Mouse (Mus musculus): Measurements from ENCODE around the gene D330045A20Rik.
A peak's percentile ranks its signal among the peaks of the same experiment; 100 is the strongest.
"Not testable (repeated sequence)": the region's sequence is repeated elsewhere in the genome, so short reads cannot be mapped to it uniquely, and the experiment has no call there.

D330045A20Rik gene

GRCm38 (mm10) chrX:139480022-139480894, at the start of gene D330045A20Rik:
Gene D330045A20Rik (plus strand): TSS chrX:139480367.
- DNase-seq (ENCODE audit: low read depth in 1 of 2, low spot score in 2 of 2), result no peak

GRCm38 (mm10) chrX:139432550-139432949, 47.6 kb upstream of the D330045A20Rik start:
- DNase-seq (ENCODE audit: low read depth in 1 of 2, low spot score in 2 of 2), result no peak

- no peak for DNase-seq (ENCODE audit: low read depth in 1 of 2, low spot score in 2 of 2)
Measured at GRCm38 (mm10) chrX:139435202-139435601, 45.0 kb upstream of the D330045A20Rik start.

- DNase-seq (ENCODE audit: low read depth in 1 of 2, low spot score in 2 of 2), result not testable (repeated sequence)
Measured at GRCm38 (mm10) chrX:139441057-139441456, 39.1 kb upstream of the D330045A20Rik start.

GRCm38 (mm10) chrX:139456812-139457211, 23.4 kb upstream of the D330045A20Rik start:
- DNase-seq (ENCODE audit: low read depth in 1 of 2, low spot score in 2 of 2), result no peak

- no peak for DNase-seq (ENCODE audit: low read depth in 1 of 2, low spot score in 2 of 2)
Measured at GRCm38 (mm10) chrX:139482083-139482482, 1.9 kb downstream of the D330045A20Rik start.

- DNase-seq (ENCODE audit: low read depth in 1 of 2, low spot score in 2 of 2), result no peak
Measured at GRCm38 (mm10) chrX:139484974-139485373, 4.8 kb downstream of the D330045A20Rik start.

- no peak for DNase-seq (ENCODE audit: low read depth in 1 of 2, low spot score in 2 of 2)
Measured at GRCm38 (mm10) chrX:139516156-139516555, 36.0 kb downstream of the D330045A20Rik start.

GRCm38 (mm10) chrX:139519251-139519650, 39.1 kb downstream of the D330045A20Rik start:
- no peak for DNase-seq (ENCODE audit: low read depth in 1 of 2, low spot score in 2 of 2)

- DNase-seq (ENCODE audit: low read depth in 1 of 2, low spot score in 2 of 2), result no peak
Measured at GRCm38 (mm10) chrX:139524303-139525091, 44.3 kb downstream of the D330045A20Rik start.

- DNase-seq (ENCODE audit: low read depth in 1 of 2, low spot score in 2 of 2), result no peak
Measured at GRCm38 (mm10) chrX:139525724-139526123, 45.6 kb downstream of the D330045A20Rik start.

- DNase-seq (ENCODE audit: low read depth in 1 of 2, low spot score in 2 of 2), result no peak
Measured at GRCm38 (mm10) chrX:139526984-139527383, 46.8 kb downstream of the D330045A20Rik start.

GRCm38 (mm10) chrX:139529678-139530077, 49.5 kb downstream of the D330045A20Rik start:
- DNase-seq (ENCODE audit: low read depth in 1 of 2, low spot score in 2 of 2), result no peak

GRCm38 (mm10) chrX:139532293-139532692, 52.1 kb downstream of the D330045A20Rik start:
- no peak for DNase-seq (ENCODE audit: low read depth in 1 of 2, low spot score in 2 of 2)

- DNase-seq (ENCODE audit: low read depth in 1 of 2, low spot score in 2 of 2), result no peak
Measured at GRCm38 (mm10) chrX:139537641-139538397, 57.7 kb downstream of the D330045A20Rik start.

GRCm38 (mm10) chrX:139543726-139544125, 63.6 kb downstream of the D330045A20Rik start:
- DNase-seq (ENCODE audit: low read depth in 1 of 2, low spot score in 2 of 2), result no peak

- DNase-seq (ENCODE audit: low read depth in 1 of 2, low spot score in 2 of 2), result no peak
Measured at GRCm38 (mm10) chrX:139550456-139550855, 70.3 kb downstream of the D330045A20Rik start.

- DNase-seq (ENCODE audit: low read depth in 1 of 2, low spot score in 2 of 2), result peak in 1 of 2 experiments; percentile 13
Measured at GRCm38 (mm10) chrX:139552090-139552489, 71.9 kb downstream of the D330045A20Rik start.

GRCm38 (mm10) chrX:139562255-139562924, 82.2 kb downstream of the D330045A20Rik start:
- DNase-seq (ENCODE audit: low read depth in 1 of 2, low spot score in 2 of 2), result no peak

GRCm38 (mm10) chrX:139562925-139563461, 82.8 kb downstream of the D330045A20Rik start, which contains the start of gene Rnf128:
Gene Rnf128 (plus strand): TSS chrX:139563316.
- no peak for DNase-seq (ENCODE audit: low read depth in 1 of 2, low spot score in 2 of 2)

All from monocyte, adult 2 months (primary cell).